Mouse (Mus musculus) intestine, embryonic 15.5 days (tissue): ENCODE data around the gene Ctnnbip1. TPM values are rescaled to one million over a fixed set of nuclear protein-coding genes. Genes with fewer than 3 reads are reported as not detected.
A peak's percentile ranks its signal among the peaks of the same experiment; 100 is the strongest.

Source experiments
- ATAC-seq: fragments of 200-750 bp; cut with Nextera tagmentation; 2 replicates; pipeline ENCODE4 v1.8.0; 2017; ENCODE audit warnings: moderate TSS enrichment, moderate library complexity
- H3K27ac ChIP-seq: fragments of 300-500 bp; sonication (generic); 2 replicates; pipeline ENCODE4 v1.5.1; 2015; ENCODE audit warnings: mild to moderate bottlenecking, inconsistent platforms
- H3K27me3 ChIP-seq: fragments of 300-500 bp; sonication (generic); replicated peaks from 2 replicates; pipeline ENCODE4 v1.6.1; 2015; ENCODE audit warnings: inconsistent platforms
- H3K36me3 ChIP-seq: fragments of 300-500 bp; sonication (generic); 2 replicates; pipeline ENCODE4 v1.6.1; 2015; ENCODE audit warnings: inconsistent platforms
- H3K4me1 ChIP-seq: fragments of 300-500 bp; sonication (generic); replicated peaks from 2 replicates; pipeline ENCODE4 v1.6.1; 2015; ENCODE audit warnings: inconsistent platforms
- H3K4me2 ChIP-seq: fragments of 300-500 bp; sonication (generic); replicated peaks from 2 replicates; pipeline ENCODE4 v1.6.1; 2015; ENCODE audit warnings: mild to moderate bottlenecking, inconsistent platforms
- H3K4me3 ChIP-seq: fragments of 300-500 bp; sonication (generic); replicated peaks from 2 replicates; pipeline ENCODE4 v1.5.1; 2015; ENCODE audit warnings: inconsistent platforms
- H3K9ac ChIP-seq: fragments of 300-500 bp; sonication (generic); 2 replicates; pipeline ENCODE4 v1.6.1; 2015; ENCODE audit warnings: inconsistent platforms
- H3K9me3 ChIP-seq: fragments of 300-500 bp; sonication (generic); 2 replicates; pipeline ENCODE4 v1.6.1; 2016; ENCODE audit warnings: inconsistent platforms
- WGBS: fragments of 180-500 bp; shearing (Covaris S2); methylation state at CpG from one replicate; pipeline ENCODE4 v1.1.7; 2015; 5-methylcytosine and 5-hydroxymethylcytosine counted together
- polyA plus RNA-seq: library from polyadenylated mRNA; unstranded; fragments of >200 nt; fragmentation: Nextera tagmentation; extraction: Ambion mirVana; gene quantifications from 2 replicates; pipeline ENCODE4 v1.2.1, GENCODE M21; 2015

Ctnnbip1 gene
- polyA plus RNA-seq, 1 experiment from 2014 or later, result 43.8 TPM

DNA sequence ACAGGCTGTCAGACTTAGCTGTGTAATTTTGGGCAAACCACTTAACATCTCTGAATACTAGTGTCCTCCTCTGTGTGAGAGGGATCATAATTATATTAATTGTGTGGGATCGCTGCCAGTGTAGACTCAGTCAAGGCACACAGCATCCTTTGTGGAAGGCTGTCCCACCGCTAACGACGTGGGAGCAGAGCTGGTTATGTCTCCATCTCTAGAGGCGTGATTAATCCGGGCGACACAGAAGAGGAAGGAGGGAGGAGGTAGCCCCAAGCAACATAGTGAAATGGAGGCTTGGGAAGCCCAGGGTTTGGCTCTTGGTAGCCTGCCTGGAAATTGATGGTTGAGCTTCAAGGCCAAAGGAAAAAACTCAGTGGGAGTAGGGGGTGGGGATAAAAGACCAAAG lies 60.8 kb downstream of the Ctnnbip1 start:
- H3K9ac ChIP-seq, result no peak overlapping the region
- H3K9me3 ChIP-seq, result no peaks in the 10 kb centered on the region
- H3K36me3 ChIP-seq, result no peaks in the 10 kb centered on the region
- no peak overlapping the region for H3K4me3 ChIP-seq
- no peak overlapping the region for H3K4me2 ChIP-seq
- H3K4me1 ChIP-seq, result no peaks in the 10 kb centered on the region
- ATAC-seq, result no peak
- no peak overlapping the region for H3K27ac ChIP-seq
- 67% methylated on average over 7 of the region's 7 CpGs for WGBS
- H3K27me3 ChIP-seq, result no peaks in the 10 kb centered on the region

GRCm38 (mm10) chr4:149585236-149585635 lies 67.2 kb downstream of the Ctnnbip1 start:
- no peak overlapping the region; the same call in 1 of the 2 replicates for H3K4me2 ChIP-seq
- no peaks in the 10 kb centered on the region for H3K9me3 ChIP-seq
- H3K36me3 ChIP-seq, result no peaks in the 10 kb centered on the region
- no peak overlapping the region for H3K4me3 ChIP-seq
- no peak overlapping the region for H3K27ac ChIP-seq
- 80% methylated on average over 8 of the region's 8 CpGs for WGBS
- peaks cover 15% of the 10 kb centered on the region for H3K4me1 ChIP-seq
- H3K27me3 ChIP-seq, result peaks cover 8% of the 10 kb centered on the region; the same call in 1 of the 2 replicates
- no peak for ATAC-seq
- H3K9ac ChIP-seq, result no peak overlapping the region

DNA sequence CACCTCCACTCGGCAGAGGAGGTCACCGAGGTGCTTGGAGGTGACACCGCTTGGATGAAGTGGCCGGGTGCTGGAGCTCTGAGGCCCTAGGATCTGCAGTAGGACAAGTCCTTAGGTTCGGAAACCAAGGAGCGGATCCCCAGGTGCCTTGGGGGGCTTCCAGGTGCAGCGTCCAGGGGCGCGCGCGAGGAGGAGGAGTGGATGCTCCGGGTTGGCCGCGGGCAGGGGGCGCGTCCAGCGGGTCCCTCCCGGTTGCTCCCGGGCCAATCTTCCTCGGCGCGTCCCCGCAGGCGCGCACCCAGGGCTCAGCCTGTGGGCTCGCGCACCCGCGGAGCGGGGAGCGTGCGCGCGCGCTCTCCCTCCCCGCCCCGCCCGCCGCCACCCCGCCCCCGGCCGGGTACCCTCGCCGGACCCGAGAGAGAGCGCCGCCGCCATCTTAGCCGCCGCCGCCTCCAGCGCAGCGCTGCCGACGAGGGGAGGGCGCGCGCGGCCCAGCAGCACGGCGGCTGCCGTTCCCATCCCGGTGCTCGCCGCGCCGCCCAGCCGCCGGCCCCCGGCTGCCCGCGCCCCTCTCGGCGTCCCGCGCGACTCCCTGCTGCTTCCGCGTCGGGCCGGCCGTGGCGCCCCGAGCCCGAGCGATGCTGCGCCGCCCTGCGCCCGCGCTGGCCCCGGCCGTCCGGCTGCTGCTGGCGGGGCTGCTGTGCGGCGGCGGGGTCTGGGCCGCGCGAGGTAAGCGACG lies 68.2 kb downstream of the Ctnnbip1 start, which contains the start of gene Clstn1:
Gene Clstn1 (plus strand): TSS at position 425 of the 739 bp plus-strand sequence.
- H3K4me1 ChIP-seq, result peaks cover 15% of the 10 kb centered on the region
- peak within 1 kb of the TSS; percentile 78 for H3K9ac ChIP-seq
- H3K27ac ChIP-seq, result peak within 1 kb of the TSS; percentile 32; the same call in 1 of the 2 replicates
- peaks cover 8% of the 10 kb centered on the region; the same call in 1 of the 2 replicates for H3K27me3 ChIP-seq
- ATAC-seq, result peak; percentile 86
- WGBS, result under 1% methylated on average over 71 of the region's 103 CpGs
- peak within 1 kb of the TSS; percentile 90 for H3K4me3 ChIP-seq
- H3K4me2 ChIP-seq, result peak within 1 kb of the TSS; percentile 94
- H3K9me3 ChIP-seq, result peaks cover under 1% of the 10 kb centered on the region; the same call in 1 of the 2 replicates
- H3K36me3 ChIP-seq, result no peaks in the 10 kb centered on the region

DNA sequence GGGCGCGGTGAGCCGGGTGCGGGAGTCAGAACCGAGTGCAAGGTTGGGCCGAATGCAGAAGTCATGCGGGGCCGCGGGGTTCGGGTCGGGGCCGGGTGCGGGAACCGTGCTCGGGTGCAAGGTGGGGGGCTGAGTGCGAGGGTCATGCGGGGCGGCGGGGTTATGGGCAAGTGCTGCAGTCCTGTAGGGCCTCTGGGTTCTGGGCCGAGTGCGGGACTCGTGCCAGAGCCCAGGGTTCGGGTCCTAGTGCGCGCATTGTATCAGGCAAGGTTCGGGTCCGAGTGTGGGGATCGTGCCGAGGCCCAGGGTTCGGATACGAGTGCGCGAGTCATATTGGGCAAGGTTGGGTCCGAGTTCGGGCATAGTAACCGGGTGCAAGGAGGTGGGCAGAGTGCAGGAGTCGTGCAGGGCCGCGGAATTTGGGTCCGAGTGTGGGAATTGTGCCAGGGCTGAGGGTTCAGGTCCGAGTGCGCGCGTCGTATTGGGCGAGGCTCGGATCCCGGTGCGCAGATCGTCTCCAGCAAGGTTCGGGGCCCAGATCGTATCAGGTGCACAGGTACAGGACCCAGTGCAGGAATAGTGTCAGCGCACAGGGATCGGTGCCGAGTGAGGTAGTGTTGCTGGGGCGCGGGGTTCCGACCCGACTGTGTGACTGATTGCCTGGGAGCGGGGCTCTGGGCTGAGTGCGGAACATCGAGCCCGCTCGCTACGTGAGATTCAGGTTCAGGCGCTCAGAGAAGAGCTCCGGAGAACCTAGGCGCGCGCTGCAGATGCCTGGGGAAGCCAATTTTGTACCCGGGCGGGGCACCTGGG lies 69.0 kb downstream of the Ctnnbip1 start:
- Histone ChIP-seq H3K4me2 (peak overlapping the region; percentile 94), H3K9me3 (peaks cover 6% of the 10 kb centered on the region; the same call in 1 of the 2 replicates), H3K36me3 (no peaks in the 10 kb centered on the region), H3K4me1 (peaks cover 17% of the 10 kb centered on the region), H3K4me3 (peak overlapping the region; percentile 90), H3K27me3 (peaks cover 8% of the 10 kb centered on the region; the same call in 1 of the 2 replicates), H3K9ac (peak overlapping the region; percentile 78), H3K27ac (peak overlapping the region; percentile 32; the same call in 1 of the 2 replicates)
- ATAC-seq, result peak; percentile 60
- under 1% methylated on average over 72 of the region's 72 CpGs for whole genome bisulfite sequencing

GRCm38 (mm10) chr4:149587596-149588168 lies 69.6 kb downstream of the Ctnnbip1 start:
- peaks cover 8% of the 10 kb centered on the region; the same call in 1 of the 2 replicates for H3K27me3 ChIP-seq
- no peak for ATAC-seq
- H3K36me3 ChIP-seq, result no peaks in the 10 kb centered on the region
- H3K27ac ChIP-seq, result no peak overlapping the region
- peaks cover 19% of the 10 kb centered on the region for H3K4me1 ChIP-seq
- H3K9ac ChIP-seq, result peak overlapping the region; percentile 78
- 11% methylated on average over 24 of the region's 24 CpGs for WGBS
- peaks cover 6% of the 10 kb centered on the region; the same call in 1 of the 2 replicates for H3K9me3 ChIP-seq
- H3K4me2 ChIP-seq, result peak overlapping the region; percentile 94
- H3K4me3 ChIP-seq, result peak overlapping the region; percentile 90

GRCm38 (mm10) chr4:149590200-149590599 lies 72.2 kb downstream of the Ctnnbip1 start:
- no peak for ATAC-seq
- H3K9ac ChIP-seq, result no peak overlapping the region
- H3K9me3 ChIP-seq, result peaks cover 6% of the 10 kb centered on the region; the same call in 1 of the 2 replicates
- no peak overlapping the region for H3K4me3 ChIP-seq
- H3K36me3 ChIP-seq, result no peaks in the 10 kb centered on the region
- H3K4me1 ChIP-seq, result peaks cover 19% of the 10 kb centered on the region
- WGBS, result 62% methylated on average over 1 of the region's 1 CpGs
- no peak overlapping the region for H3K4me2 ChIP-seq
- H3K27ac ChIP-seq, result no peak overlapping the region
- H3K27me3 ChIP-seq, result peaks cover 5% of the 10 kb centered on the region; the same call in 1 of the 2 replicates

GRCm38 (mm10) chr4:149591486-149591885 lies 73.5 kb downstream of the Ctnnbip1 start:
- Histone ChIP-seq H3K9ac (no peak overlapping the region), H3K27ac (no peak overlapping the region), H3K4me1 (peaks cover 14% of the 10 kb centered on the region), H3K4me3 (no peak overlapping the region), H3K9me3 (peaks cover 6% of the 10 kb centered on the region; the same call in 1 of the 2 replicates), H3K36me3 (no peaks in the 10 kb centered on the region), H3K27me3 (0 out of 2 replicates have a peak, but pooled peaks cover 5% of the 10 kb centered on the region), H3K4me2 (no peak overlapping the region)
- 95% methylated on average over 2 of the region's 2 CpGs for WGBS
- ATAC-seq, result no peak

DNA sequence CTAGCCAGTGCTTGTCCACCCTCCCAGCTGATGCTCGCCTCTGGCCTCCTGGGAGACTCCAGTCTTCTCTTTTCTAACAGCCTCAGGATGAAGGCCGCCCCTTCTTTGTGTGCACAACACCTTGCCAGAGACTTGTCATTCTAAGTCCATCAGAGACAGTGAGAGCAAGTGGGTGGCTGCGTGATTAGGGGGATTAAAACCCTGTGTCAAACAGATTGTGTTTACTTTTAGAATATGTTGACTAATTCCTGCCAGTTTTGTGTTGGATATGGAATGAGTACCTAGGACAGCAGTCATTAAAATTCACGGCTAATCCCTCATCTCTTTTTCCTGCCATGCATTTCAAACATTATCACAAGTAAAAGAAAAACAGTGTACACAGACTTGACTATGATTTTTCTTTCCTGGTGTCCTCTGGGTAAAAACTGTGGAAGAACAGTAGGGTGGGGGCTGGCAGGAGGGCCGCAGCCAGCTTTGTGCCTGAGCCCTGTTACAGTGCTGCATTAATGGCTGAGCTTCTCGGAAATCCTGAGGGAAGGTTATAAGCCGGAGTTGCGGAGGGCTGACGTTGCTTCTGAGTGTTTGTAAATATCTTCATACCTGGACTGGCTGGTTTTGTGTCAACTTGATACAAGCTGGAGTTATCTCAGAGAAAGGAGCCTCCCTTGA lies 77.0 kb downstream of the Ctnnbip1 start:
- no peaks in the 10 kb centered on the region for H3K27me3 ChIP-seq
- H3K9ac ChIP-seq, result no peak overlapping the region
- H3K27ac ChIP-seq, result no peak overlapping the region
- no peak overlapping the region for H3K4me3 ChIP-seq
- no peak overlapping the region for H3K4me2 ChIP-seq
- no peaks in the 10 kb centered on the region for H3K36me3 ChIP-seq
- peaks cover 4% of the 10 kb centered on the region; the same call in 1 of the 2 replicates for H3K4me1 ChIP-seq
- no peak for ATAC-seq
- 82% methylated on average over 9 of the region's 9 CpGs for WGBS
- H3K9me3 ChIP-seq, result peaks cover 6% of the 10 kb centered on the region; the same call in 1 of the 2 replicates

- H3K27me3 ChIP-seq, result no peaks in the 10 kb centered on the region
- H3K9me3 ChIP-seq, result no peaks in the 10 kb centered on the region
- H3K9ac ChIP-seq, result no peak overlapping the region
- no peak for ATAC-seq
- H3K36me3 ChIP-seq, result no peaks in the 10 kb centered on the region
- H3K4me1 ChIP-seq, result peaks cover 6% of the 10 kb centered on the region
- whole genome bisulfite sequencing, result 79% methylated on average over 12 of the region's 12 CpGs
- H3K4me2 ChIP-seq, result no peak overlapping the region
- no peak overlapping the region for H3K4me3 ChIP-seq
- H3K27ac ChIP-seq, result no peak overlapping the region
Measured at GRCm38 (mm10) chr4:149597641-149598208, 79.7 kb downstream of the Ctnnbip1 start.

DNA sequence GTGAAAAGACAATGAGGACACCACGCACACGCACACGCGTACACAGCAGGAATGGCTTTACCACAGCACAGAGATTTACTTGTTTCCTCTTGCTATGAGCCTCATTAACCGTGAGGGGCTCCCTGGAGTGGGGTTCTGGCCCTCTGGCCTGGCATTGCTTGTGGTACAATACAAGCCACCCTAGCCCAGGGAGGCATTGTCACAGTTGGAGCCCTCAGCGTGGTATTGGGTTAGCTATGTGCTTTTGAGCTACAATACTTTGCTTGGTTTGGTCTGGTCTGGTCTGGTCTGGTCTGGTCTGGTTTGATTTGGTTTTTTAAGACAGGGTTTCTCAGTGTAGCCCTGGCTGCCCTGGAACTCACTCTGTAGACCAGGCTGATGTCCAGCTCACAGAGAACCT lies 81.5 kb downstream of the Ctnnbip1 start:
- ATAC-seq, result no peak
- no peaks in the 10 kb centered on the region for H3K36me3 ChIP-seq
- WGBS, result 93% methylated on average over 6 of the region's 6 CpGs
- no peaks in the 10 kb centered on the region for H3K9me3 ChIP-seq
- no peak overlapping the region for H3K4me2 ChIP-seq
- H3K4me3 ChIP-seq, result no peak overlapping the region
- no peak overlapping the region for H3K27ac ChIP-seq
- H3K27me3 ChIP-seq, result no peaks in the 10 kb centered on the region
- H3K4me1 ChIP-seq, result peaks cover 6% of the 10 kb centered on the region
- H3K9ac ChIP-seq, result no peak overlapping the region

DNA sequence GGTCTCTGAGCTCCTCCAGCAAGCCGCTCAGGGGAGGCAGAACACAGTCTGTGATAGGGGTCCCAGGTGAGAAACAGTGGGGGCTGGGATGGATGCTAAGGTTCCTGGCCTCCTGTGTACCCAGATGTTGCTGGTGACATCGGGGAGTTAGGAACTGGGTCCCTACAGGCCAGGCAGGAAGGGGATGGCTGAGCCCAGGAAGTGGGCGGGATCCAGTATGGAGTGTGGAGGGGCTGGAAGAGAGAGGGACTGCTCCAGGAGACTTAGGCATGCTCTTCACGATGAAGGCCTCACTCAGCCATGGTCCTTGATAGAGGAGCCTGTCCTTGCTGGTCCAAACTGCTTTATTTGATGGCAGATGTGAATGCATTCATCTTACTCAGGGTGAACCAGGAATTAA lies 82.1 kb downstream of the Ctnnbip1 start:
- ATAC-seq, result no peak
- WGBS, result 76% methylated on average over 4 of the region's 4 CpGs
- no peaks in the 10 kb centered on the region for H3K9me3 ChIP-seq
- no peak overlapping the region for H3K9ac ChIP-seq
- H3K27ac ChIP-seq, result no peak overlapping the region
- no peak overlapping the region for H3K4me2 ChIP-seq
- no peaks in the 10 kb centered on the region for H3K27me3 ChIP-seq
- H3K4me1 ChIP-seq, result peaks cover 6% of the 10 kb centered on the region
- no peaks in the 10 kb centered on the region for H3K36me3 ChIP-seq
- no peak overlapping the region for H3K4me3 ChIP-seq
